Mouse (Mus musculus) cerebellum, adult 2 months (tissue): ENCODE measurements around the gene Bpgm. TPM values are rescaled to one million over a fixed set of nuclear protein-coding genes. Genes with fewer than 3 reads are reported as not detected.

ENCODE experiments used
- DNase-seq, 2 experiments: peaks; one replicate each; pipeline ENCODE4 v3.0.0; 2021
- H3K27ac ChIP-seq: fragments of 200-500 bp; 2 replicates; pipeline ENCODE4 v1.5.1; 2012; ENCODE audit warnings: low read length, control low read depth, inconsistent platforms; ENCODE audit not compliant: insufficient read depth
- H3K27me3 ChIP-seq: fragments of 200-500 bp; 2 replicates; pipeline ENCODE4 v1.6.1; 2012; ENCODE audit warnings: inconsistent platforms, mild to moderate bottlenecking, low read length, moderate library complexity; ENCODE audit not compliant: control insufficient read depth, insufficient read depth
- H3K4me1 ChIP-seq: fragments of 200-500 bp; 2 replicates; pipeline ENCODE4 v1.6.1; 2011; ENCODE audit warnings: low read length; ENCODE audit not compliant: control insufficient read depth, insufficient read depth
- H3K4me3 ChIP-seq: fragments of 200-500 bp; replicated peaks from 2 replicates; pipeline ENCODE3; 2011; ENCODE audit warnings: mild to moderate bottlenecking, low read depth, low read length, control low read depth; ENCODE audit not compliant: insufficient read depth
- CTCF ChIP-seq: fragments of 200-500 bp; IDR thresholded peaks from 2 replicates; pipeline ENCODE4 v1.5.1; 2011; ENCODE audit warnings: low read depth, mild to moderate bottlenecking, control low read depth, low read length, moderate library complexity, borderline replicate concordance; ENCODE audit not compliant: insufficient read depth
- POLR2A ChIP-seq: fragments of 200-500 bp; IDR thresholded peaks from 2 replicates; pipeline ENCODE4 v1.6.1; 2011; ENCODE audit warnings: low read length, control low read depth, borderline replicate concordance; ENCODE audit not compliant: insufficient read depth
- WGBS: fragments of 180-500 bp; shearing (Covaris S2); methylation state at CpG from one replicate; pipeline ENCODE4 v1.1.7; 2018; 5-methylcytosine and 5-hydroxymethylcytosine counted together
- polyA plus RNA-seq: library from polyadenylated mRNA; depleted of rRNA; stranded (reverse); fragments of >200 nt; gene quantifications from 2 replicates; pipeline ENCODE4 v1.2.3, GENCODE M21; 2012

Bpgm gene
- polyA plus RNA-seq, 1 experiment, result 117 TPM

DNA sequence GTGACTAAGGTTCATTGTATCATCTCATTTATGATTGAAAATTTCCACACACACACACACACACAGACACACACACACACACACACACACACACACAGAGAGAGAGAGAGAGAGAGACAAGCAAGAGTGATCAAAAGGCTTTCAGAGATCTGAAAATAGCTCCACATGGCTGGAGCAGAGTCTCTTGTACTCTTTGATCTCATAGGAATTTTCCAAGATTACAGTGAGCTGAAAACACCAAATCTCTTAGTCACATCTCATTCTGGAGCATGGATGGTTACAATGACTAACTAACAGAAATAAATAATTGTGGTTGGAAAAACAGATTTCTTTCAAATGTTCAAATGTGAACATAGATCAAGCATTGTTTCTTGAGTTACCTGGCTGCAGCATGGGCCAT lies 16.6 kb upstream of the Bpgm start:
- TF ChIP-seq CTCF (no peak), POLR2A (no peak)
- H3K4me3 ChIP-seq, result no peak overlapping the region

GRCm38 (mm10) chr6:34460651-34461050 lies 15.4 kb upstream of the Bpgm start:
- WGBS, result 61% methylated on average over 4 of the region's 4 CpGs
- Histone ChIP-seq H3K27me3 (no peaks in the 10 kb centered on the region), H3K27ac (no peak overlapping the region), H3K4me3 (no peak overlapping the region), H3K4me1 (no peaks in the 10 kb centered on the region)
- TF ChIP-seq POLR2A (no peak), CTCF (no peak)
- DNase-seq, result no peak

More for the DNA sequence above, 16.6 kb upstream of the Bpgm start:
- H3K27ac ChIP-seq, result no peak overlapping the region
- DNase-seq, result no peak
- H3K4me1 ChIP-seq, result no peaks in the 10 kb centered on the region
- no peaks in the 10 kb centered on the region for H3K27me3 ChIP-seq

DNA sequence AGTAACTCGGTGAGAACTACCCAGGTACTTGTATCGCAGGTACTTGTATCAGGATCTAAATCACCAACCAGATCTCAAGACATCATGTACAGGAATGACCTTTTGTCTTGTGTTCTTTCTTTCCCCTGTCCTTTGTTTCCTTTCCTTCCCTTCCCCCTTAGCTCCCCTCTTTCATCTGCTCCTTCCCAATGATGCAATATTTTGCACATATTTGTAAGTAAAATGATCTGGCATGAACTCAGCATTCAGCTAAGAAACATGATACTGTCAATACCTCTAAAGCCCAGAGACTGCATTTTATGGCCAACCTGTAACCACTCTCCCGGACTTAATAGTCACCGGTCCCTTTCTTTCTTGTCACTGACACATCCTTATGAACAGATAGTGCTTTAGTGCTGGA lies 12.4 kb upstream of the Bpgm start:
- DNase-seq, result no peak
- H3K27me3 ChIP-seq, result no peaks in the 10 kb centered on the region
- H3K27ac ChIP-seq, result no peak overlapping the region
- H3K4me1 ChIP-seq, result no peaks in the 10 kb centered on the region
- H3K4me3 ChIP-seq, result no peak overlapping the region
- TF ChIP-seq POLR2A (no peak), CTCF (no peak)
- 96% methylated on average over 4 of the region's 4 CpGs for WGBS

- WGBS, result 83% methylated on average over 12 of the region's 12 CpGs
These were observed 4.4 kb upstream of the Bpgm start for GRCm38 (mm10) chr6:34471434-34472110.

GRCm38 (mm10) chr6:34473346-34473745 lies 2.7 kb upstream of the Bpgm start:
- H3K4me1 ChIP-seq, result peaks cover 2% of the 10 kb centered on the region; the same call in 1 of the 2 replicates
- no peak overlapping the region for H3K27ac ChIP-seq
- 81% methylated on average over 1 of the region's 1 CpGs for WGBS
- no peaks in the 10 kb centered on the region for H3K27me3 ChIP-seq
- no peak for DNase-seq
- TF ChIP-seq POLR2A (no peak), CTCF (no peak)
- no peak overlapping the region for H3K4me3 ChIP-seq

More at GRCm38 (mm10) chr6:34471434-34472110, 4.4 kb upstream of the Bpgm start:
- no peak overlapping the region for H3K4me3 ChIP-seq
- no peak for DNase-seq
- no peaks in the 10 kb centered on the region for H3K4me1 ChIP-seq
- H3K27ac ChIP-seq, result no peak overlapping the region
- H3K27me3 ChIP-seq, result no peaks in the 10 kb centered on the region
- TF ChIP-seq CTCF (no peak), POLR2A (no peak)

DNA sequence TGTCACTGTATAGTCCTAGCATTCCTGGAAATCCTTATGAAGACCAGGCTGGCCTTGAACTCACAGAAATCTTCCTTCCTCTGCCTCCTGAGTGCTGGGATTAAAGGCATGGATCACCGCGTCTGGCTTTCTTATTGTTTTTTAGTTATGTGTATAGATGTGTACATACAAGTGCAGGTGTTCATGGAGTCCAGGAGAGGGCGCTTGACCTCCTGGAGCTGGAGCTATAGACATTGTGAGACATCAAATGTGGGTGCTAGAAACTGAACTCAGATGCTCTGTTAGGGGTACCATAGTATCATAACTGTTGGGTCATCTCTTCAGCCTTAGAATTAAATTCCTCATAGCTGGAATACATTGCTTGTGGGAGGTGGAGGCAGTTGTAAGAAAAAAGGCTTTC lies 2.0 kb upstream of the Bpgm start:
- no peak for TF ChIP-seq CTCF
- TF ChIP-seq POLR2A, result no peak
- Histone ChIP-seq H3K4me3 (no peak overlapping the region), H3K27ac (no peak overlapping the region), H3K4me1 (peaks cover 2% of the 10 kb centered on the region; the same call in 1 of the 2 replicates), H3K27me3 (no peaks in the 10 kb centered on the region)
- WGBS, result 64% methylated on average over 3 of the region's 3 CpGs
- DNase-seq, result no peak

DNA sequence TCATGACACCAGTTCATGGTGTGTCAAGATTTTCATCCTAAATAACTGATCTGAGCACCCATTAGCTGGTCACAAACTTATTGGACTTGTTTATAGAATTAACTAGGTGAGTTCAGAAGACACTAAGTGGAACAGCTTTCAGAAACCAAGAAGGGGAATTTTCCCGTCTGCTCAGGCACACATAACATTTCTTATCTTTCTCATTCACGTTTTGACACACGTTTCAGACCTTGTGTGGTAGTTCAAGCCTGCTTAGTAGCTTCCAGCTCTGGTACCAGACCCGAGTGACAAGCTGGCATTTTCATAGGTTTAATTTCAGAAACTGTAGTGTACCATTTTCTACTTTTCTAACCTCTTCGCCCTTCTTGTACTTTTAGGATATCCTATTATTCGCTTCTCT lies 616 bp upstream of the Bpgm start:
- Histone ChIP-seq H3K27me3 (no peaks in the 10 kb centered on the region), H3K4me1 (peaks cover 2% of the 10 kb centered on the region; the same call in 1 of the 2 replicates), H3K27ac (no peak overlapping the region), H3K4me3 (peak overlapping the region; percentile 70)
- WGBS, result 11% methylated on average over 6 of the region's 6 CpGs
- TF ChIP-seq POLR2A (no peak), CTCF (no peak)
- peak in 1 of 2 experiments; percentile 26 for DNase-seq

- no peak for DNase-seq
- no peak for TF ChIP-seq POLR2A
- TF ChIP-seq CTCF, result no peak
- Histone ChIP-seq H3K27me3 (no peaks in the 10 kb centered on the region), H3K4me3 (no peak overlapping the region), H3K4me1 (peaks cover 2% of the 10 kb centered on the region; the same call in 1 of the 2 replicates), H3K27ac (no peak overlapping the region)
- WGBS, result 61% methylated on average over 7 of the region's 7 CpGs
These were observed 2.0 kb downstream of the Bpgm start for GRCm38 (mm10) chr6:34478036-34478435.
